Mouse (Mus musculus): ENCODE data around the gene Nat8f4. TPM values are rescaled to one million over a fixed set of nuclear protein-coding genes. Genes with fewer than 3 reads are reported as not detected.
A peak's percentile ranks its signal among the peaks of the same experiment; 100 is the strongest.
"Not testable (repeated sequence)": the region's sequence is repeated elsewhere in the genome, so short reads cannot be mapped to it uniquely, and the experiment has no call there.

Nat8f4 gene
- 1.9 TPM in 2 replicates for polyA plus RNA-seq (2014; fragmentation: Nextera tagmentation; extraction: Ambion mirVana)

GRCm38 (mm10) chr6:85904642-85905061, at the start of gene Nat8f4:
Gene Nat8f4, minus strand, starts transcription at chr6:85904884.
- WGBS = 15% methylated on average over 20 of the region's 20 CpGs
- ATAC-seq (replicated peaks; ENCODE audit: low FRiP score) = peak; percentile 82

GRCm38 (mm10) chr6:85948549-85948948, 43.9 kb upstream of the Nat8f4 start:
- Histone ChIP-seq H3K36me3 (ENCODE audit: control insufficient read depth, insufficient read depth, low read length) (peaks cover 58% of the 10 kb centered on the region), H3K4me3 (ENCODE audit: low read depth, low read length) (no peak overlapping the region), H3K4me1 (replicated peaks; ENCODE audit: control insufficient read depth, insufficient read depth, low read length) (no peaks in the 10 kb centered on the region), H3K27me3 (replicated peaks; ENCODE audit: control insufficient read depth, insufficient read depth, low read length) (no peaks in the 10 kb centered on the region), H3K4me2 (no peak overlapping the region), H3K9me3 (ENCODE audit: control insufficient read depth, low read length) (no peaks in the 10 kb centered on the region), H3K9ac (ENCODE audit: low read depth, low read length) (no peak overlapping the region), H3K27ac (ENCODE audit: low read depth, low read length) (no peak overlapping the region)
- DNase-seq (ENCODE audit: low spot score) = peak; percentile 6
- no peak for ATAC-seq (replicated peaks; ENCODE audit: low FRiP score)
- 86% methylated on average over 6 of the region's 6 CpGs for WGBS

More at GRCm38 (mm10) chr6:85904642-85905061, at the start of gene Nat8f4:
- not testable (repeated sequence) for H3K9me3 ChIP-seq (ENCODE audit: control insufficient read depth, low read length); H3K9ac ChIP-seq (ENCODE audit: low read depth, low read length); H3K27me3 ChIP-seq (replicated peaks; ENCODE audit: control insufficient read depth, insufficient read depth, low read length); H3K4me1 ChIP-seq (replicated peaks; ENCODE audit: control insufficient read depth, insufficient read depth, low read length); H3K36me3 ChIP-seq (ENCODE audit: control insufficient read depth, insufficient read depth, low read length); H3K27ac ChIP-seq (ENCODE audit: low read depth, low read length)
- DNase-seq (ENCODE audit: low spot score) = peak; percentile 57
- Histone ChIP-seq H3K4me2 (peak within 1 kb of the TSS; percentile 49), H3K4me3 (ENCODE audit: low read depth, low read length) (peak within 1 kb of the TSS; percentile 38)

DNA sequence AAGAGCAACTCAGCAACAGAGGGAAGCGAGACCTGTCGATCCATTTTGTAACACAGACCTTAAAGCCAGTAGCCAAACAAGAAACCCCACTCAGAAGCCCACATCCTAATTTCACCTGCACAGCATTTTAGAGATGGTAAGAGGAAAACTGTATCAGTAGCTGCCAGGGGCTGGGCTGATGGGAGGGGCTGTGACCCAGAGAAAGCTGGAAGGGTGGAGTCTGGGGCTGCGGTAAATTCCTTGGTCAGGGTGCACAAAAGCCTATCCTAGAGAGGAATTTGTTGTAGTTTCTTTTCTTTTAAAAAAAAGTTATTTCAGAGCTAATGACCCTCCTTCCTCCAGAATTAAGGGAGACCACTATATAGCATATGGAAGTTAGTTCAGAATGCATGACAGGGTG, 37.8 kb upstream of the Nat8f4 start:
- peaks cover 32% of the 10 kb centered on the region for H3K36me3 ChIP-seq (ENCODE audit: control insufficient read depth, insufficient read depth, low read length)
- WGBS = 90% methylated on average over 3 of the region's 3 CpGs

DNA sequence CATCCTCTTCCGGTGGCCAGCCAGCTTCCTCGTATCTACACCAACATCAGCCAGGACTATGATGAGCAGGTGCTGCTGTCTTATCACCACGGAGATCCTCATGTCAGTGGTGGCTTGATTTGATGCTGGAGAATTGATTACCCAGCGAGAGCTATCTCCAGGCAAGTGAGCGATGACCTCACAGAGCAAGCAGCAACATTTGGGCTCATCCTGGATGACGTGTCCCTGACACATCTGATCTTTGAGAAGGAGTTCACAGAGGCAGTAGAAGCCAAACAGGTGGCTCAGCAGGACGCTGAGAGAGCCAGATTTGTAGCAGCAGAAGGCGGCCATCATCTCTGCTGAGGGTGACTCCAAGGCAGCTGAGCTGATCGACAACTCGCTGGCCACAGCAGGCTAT, 34.0 kb upstream of the Nat8f4 start:
- no peak overlapping the region for H3K9ac ChIP-seq (ENCODE audit: low read depth, low read length)
- no peak overlapping the region for H3K4me2 ChIP-seq
- no peaks in the 10 kb centered on the region for H3K27me3 ChIP-seq (replicated peaks; ENCODE audit: control insufficient read depth, insufficient read depth, low read length)
- DNase-seq (ENCODE audit: low spot score) (no peak), ATAC-seq (replicated peaks; ENCODE audit: low FRiP score) (no peak)
- 73% methylated on average over 10 of the region's 10 CpGs for WGBS
- H3K27ac ChIP-seq (ENCODE audit: low read depth, low read length) = no peak overlapping the region
- peaks cover 10% of the 10 kb centered on the region for H3K36me3 ChIP-seq (ENCODE audit: control insufficient read depth, insufficient read depth, low read length)
- H3K4me1 ChIP-seq (replicated peaks; ENCODE audit: control insufficient read depth, insufficient read depth, low read length) = peaks cover 5% of the 10 kb centered on the region
- no peaks in the 10 kb centered on the region for H3K9me3 ChIP-seq (ENCODE audit: control insufficient read depth, low read length)
- H3K4me3 ChIP-seq (ENCODE audit: low read depth, low read length) = no peak overlapping the region

More for the DNA sequence above, 37.8 kb upstream of the Nat8f4 start:
- DNase-seq (ENCODE audit: low spot score) = peak; percentile 29
- Histone ChIP-seq H3K4me2 (no peak overlapping the region), H3K9ac (ENCODE audit: low read depth, low read length) (no peak overlapping the region), H3K4me3 (ENCODE audit: low read depth, low read length) (no peak overlapping the region), H3K27ac (ENCODE audit: low read depth, low read length) (no peak overlapping the region), H3K27me3 (replicated peaks; ENCODE audit: control insufficient read depth, insufficient read depth, low read length) (no peaks in the 10 kb centered on the region), H3K4me1 (replicated peaks; ENCODE audit: control insufficient read depth, insufficient read depth, low read length) (peaks cover 3% of the 10 kb centered on the region), H3K9me3 (ENCODE audit: control insufficient read depth, low read length) (no peaks in the 10 kb centered on the region)
- ATAC-seq (replicated peaks; ENCODE audit: low FRiP score) = 0 out of 2 replicates have a peak, but pooled peaks have one; percentile 67

DNA sequence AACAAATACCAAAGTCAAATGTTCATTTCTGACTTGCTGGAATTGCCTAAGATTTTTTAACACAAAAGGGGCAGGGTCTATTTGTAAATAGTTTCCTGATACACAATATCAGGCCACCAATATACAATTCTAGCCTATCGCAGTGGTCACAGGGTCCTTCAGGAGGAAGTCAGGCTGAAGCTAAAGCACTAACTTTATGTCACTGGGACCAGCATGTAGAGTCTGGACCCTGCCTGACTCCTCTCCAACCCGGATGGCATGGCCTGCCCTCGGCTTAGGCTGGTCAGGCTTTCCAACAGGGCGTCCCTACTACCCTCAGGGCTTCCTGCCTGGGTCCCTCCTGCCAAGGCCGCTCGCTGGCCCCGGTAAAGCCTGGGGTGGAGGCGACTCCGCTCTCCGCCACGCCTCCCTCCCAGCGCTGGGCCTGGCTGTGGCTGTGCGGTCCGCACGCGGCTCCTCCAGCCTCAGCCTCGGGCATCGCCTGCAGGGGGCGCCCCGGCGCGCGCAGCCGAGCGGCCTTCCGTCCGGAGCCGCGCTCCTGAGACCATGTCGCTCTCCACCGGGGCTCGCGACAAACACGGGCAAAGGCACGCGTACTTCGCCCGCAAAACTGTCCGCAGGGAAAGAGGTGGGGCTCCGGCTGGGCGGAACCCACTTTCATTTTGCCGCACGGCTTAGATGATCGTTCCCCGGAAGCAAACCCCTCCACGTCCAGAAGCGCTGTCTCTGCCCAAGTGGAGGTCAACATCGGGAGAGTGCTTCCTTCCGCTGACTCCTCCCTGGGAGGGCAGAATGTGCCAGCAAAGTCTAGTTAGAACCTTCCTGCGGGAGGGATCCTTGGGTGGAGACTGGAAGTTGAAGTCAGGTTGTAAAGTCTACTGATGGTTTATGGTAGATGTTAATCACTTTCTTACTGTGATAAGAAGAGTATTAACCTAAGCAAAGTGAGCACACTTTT, 32.1 kb upstream of the Nat8f4 start:
- WGBS = 1% methylated on average over 50 of the region's 50 CpGs
- peak; percentile 95 for ATAC-seq (replicated peaks; ENCODE audit: low FRiP score)

DNA sequence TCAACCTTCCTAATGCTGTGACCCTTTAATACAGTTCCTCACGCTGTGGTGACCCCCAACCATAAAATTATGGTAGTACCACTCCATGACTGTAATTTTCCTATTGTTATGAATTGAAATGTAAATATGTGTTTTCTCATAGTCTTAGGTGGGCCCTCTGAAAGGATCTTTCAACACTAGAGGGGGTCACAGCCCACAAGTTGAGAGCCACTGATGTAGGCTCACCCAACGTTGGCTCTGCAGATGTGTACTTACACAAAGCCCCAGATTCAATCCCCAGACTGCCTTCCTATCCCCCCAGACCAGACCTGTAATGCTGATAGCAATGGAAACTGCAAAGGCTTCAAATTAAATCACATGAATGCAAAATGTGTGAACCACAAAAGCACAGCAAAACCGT, 31.0 kb upstream of the Nat8f4 start:
- Histone ChIP-seq H3K9me3 (ENCODE audit: control insufficient read depth, low read length) (no peaks in the 10 kb centered on the region), H3K27ac (ENCODE audit: low read depth, low read length) (no peak overlapping the region), H3K4me1 (replicated peaks; ENCODE audit: control insufficient read depth, insufficient read depth, low read length) (peaks cover 5% of the 10 kb centered on the region), H3K9ac (ENCODE audit: low read depth, low read length) (no peak overlapping the region), H3K4me3 (ENCODE audit: low read depth, low read length) (no peak overlapping the region), H3K27me3 (replicated peaks; ENCODE audit: control insufficient read depth, insufficient read depth, low read length) (no peaks in the 10 kb centered on the region), H3K4me2 (no peak overlapping the region), H3K36me3 (ENCODE audit: control insufficient read depth, insufficient read depth, low read length) (peaks cover under 1% of the 10 kb centered on the region; the same call in 1 of the 2 replicates)
- 63% methylated on average over 3 of the region's 3 CpGs for WGBS
- DNase-seq (ENCODE audit: low spot score) (no peak), ATAC-seq (replicated peaks; ENCODE audit: low FRiP score) (no peak)

More for the DNA sequence above, 32.1 kb upstream of the Nat8f4 start:
- Histone ChIP-seq H3K9ac (ENCODE audit: low read depth, low read length) (peak overlapping the region; percentile 69), H3K4me3 (ENCODE audit: low read depth, low read length) (peak overlapping the region; percentile 54), H3K27ac (ENCODE audit: low read depth, low read length) (peak overlapping the region; percentile 58), H3K4me2 (peak overlapping the region; percentile 70)
- not testable (repeated sequence) for H3K27me3 ChIP-seq (replicated peaks; ENCODE audit: control insufficient read depth, insufficient read depth, low read length); H3K9me3 ChIP-seq (ENCODE audit: control insufficient read depth, low read length); H3K4me1 ChIP-seq (replicated peaks; ENCODE audit: control insufficient read depth, insufficient read depth, low read length); H3K36me3 ChIP-seq (ENCODE audit: control insufficient read depth, insufficient read depth, low read length)
- DNase-seq (ENCODE audit: low spot score) = peak; percentile 84

DNA sequence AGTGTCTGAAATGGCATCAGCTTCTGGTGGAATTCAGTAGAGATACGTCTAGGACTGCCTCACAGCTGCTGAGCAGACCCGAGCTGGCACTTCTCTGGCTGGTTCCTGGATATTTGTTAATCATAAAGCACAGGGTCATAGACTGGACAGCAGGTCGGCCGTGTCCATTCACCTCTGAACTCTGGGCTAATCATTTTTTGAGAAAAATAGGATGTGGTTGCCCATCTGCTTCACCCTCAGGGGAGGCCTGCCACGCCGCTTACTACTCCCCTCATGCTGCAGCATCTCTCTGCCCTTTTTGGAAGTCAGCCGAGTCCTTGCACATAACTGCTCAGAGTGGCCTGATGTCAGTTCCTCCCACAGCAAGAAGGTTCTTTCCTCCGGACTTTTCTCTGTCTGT, 29.4 kb upstream of the Nat8f4 start:
- peaks cover 6% of the 10 kb centered on the region; the same call in 1 of the 2 replicates for H3K36me3 ChIP-seq (ENCODE audit: control insufficient read depth, insufficient read depth, low read length)
- H3K4me2 ChIP-seq = no peak overlapping the region
- peaks cover 5% of the 10 kb centered on the region for H3K4me1 ChIP-seq (replicated peaks; ENCODE audit: control insufficient read depth, insufficient read depth, low read length)
- DNase-seq (ENCODE audit: low spot score) = no peak
- ATAC-seq (replicated peaks; ENCODE audit: low FRiP score) = no peak
- no peak overlapping the region for H3K9ac ChIP-seq (ENCODE audit: low read depth, low read length)
- no peaks in the 10 kb centered on the region for H3K9me3 ChIP-seq (ENCODE audit: control insufficient read depth, low read length)
- no peak overlapping the region for H3K4me3 ChIP-seq (ENCODE audit: low read depth, low read length)
- no peak overlapping the region for H3K27ac ChIP-seq (ENCODE audit: low read depth, low read length)
- WGBS = 80% methylated on average over 8 of the region's 8 CpGs
- no peaks in the 10 kb centered on the region for H3K27me3 ChIP-seq (replicated peaks; ENCODE audit: control insufficient read depth, insufficient read depth, low read length)

DNA sequence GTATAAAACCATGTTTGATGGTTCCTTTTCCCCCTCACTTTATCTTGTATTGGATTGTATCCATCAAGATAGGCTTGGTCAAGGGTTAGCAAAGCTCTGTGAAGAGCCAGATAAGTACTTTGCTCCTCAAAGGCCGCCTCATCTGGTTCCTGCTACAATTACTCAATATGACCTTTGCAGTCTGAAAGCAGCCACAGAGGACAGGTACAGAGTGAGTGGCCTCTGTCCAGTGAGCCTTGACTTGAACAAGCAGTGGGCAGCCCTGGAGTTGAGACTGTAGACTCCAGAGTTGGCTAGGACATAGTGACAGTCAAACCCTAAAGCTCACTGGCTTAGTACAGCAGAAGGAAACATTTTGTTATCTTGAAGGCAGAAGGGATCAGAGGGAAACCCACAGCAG, 24.6 kb upstream of the Nat8f4 start:
- WGBS = 70% methylated on average over 1 of the region's 1 CpGs
- Histone ChIP-seq H3K4me1 (replicated peaks; ENCODE audit: control insufficient read depth, insufficient read depth, low read length) (no peaks in the 10 kb centered on the region), H3K9me3 (ENCODE audit: control insufficient read depth, low read length) (no peaks in the 10 kb centered on the region), H3K4me3 (ENCODE audit: low read depth, low read length) (no peak overlapping the region), H3K4me2 (no peak overlapping the region), H3K9ac (ENCODE audit: low read depth, low read length) (no peak overlapping the region), H3K27me3 (replicated peaks; ENCODE audit: control insufficient read depth, insufficient read depth, low read length) (no peaks in the 10 kb centered on the region), H3K27ac (ENCODE audit: low read depth, low read length) (no peak overlapping the region), H3K36me3 (ENCODE audit: control insufficient read depth, insufficient read depth, low read length) (peaks cover 29% of the 10 kb centered on the region)
- ATAC-seq (replicated peaks; ENCODE audit: low FRiP score) (no peak), DNase-seq (ENCODE audit: low spot score) (no peak)
